In genomic region chrX:142467850-142468256, GRCm38 (mm10) we compare ENCODE assay signal across 10 mouse cellular contexts.
DNase-seq lines count a peak whose midpoint lies in the region; ATAC-seq and TF ChIP-seq lines count a peak whose summit lies in the region.
"Had no signal": no experiment of that assay in that cellular context is flagged by ENCODE, and none has a peak within 500 bp of the region (broad histone marks: within the 10 kb centered on the region; RNA-seq: fewer than 3 reads in every experiment).

No protein-coding gene starts in this region.

- DNase-seq in forebrain, embryonic 10.5 days (ENCODE audit: extremely low spot score, low spot score) = peak; percentile 46
- no peak for DNase-seq in forebrain, postnatal 0 days
- peak; percentile 33 for DNase-seq in embryonic facial prominence, embryonic 10.5 days (ENCODE audit: low spot score)
- DNase-seq in left cerebral cortex, adult 11 months (ENCODE audit: low spot score) = no peak
- no peak for DNase-seq in retina, embryonic 14.5 days (ENCODE audit: low spot score)

- peaks cover 82% of the 10 kb centered on the region for H3K27me3 ChIP-seq in forebrain, embryonic 10.5 days (ENCODE audit: poor library complexity, severe bottlenecking)
- no peaks in the 10 kb centered on the region for H3K27me3 ChIP-seq in forebrain, postnatal 0 days (ENCODE audit: insufficient read depth, low read length)
- H3K27me3 ChIP-seq in midbrain, embryonic 12.5 days = peaks cover 26% of the 10 kb centered on the region; the same call in 1 of the 2 replicates
- H3K27me3 ChIP-seq in midbrain, embryonic 16.5 days (ENCODE audit: control insufficient read depth, insufficient read depth, low read depth, low read length) = no peaks in the 10 kb centered on the region; the same call in 1 of the 2 replicates
- peaks cover 88% of the 10 kb centered on the region for H3K27me3 ChIP-seq in embryonic facial prominence, embryonic 10.5 days (replicated peaks; ENCODE audit: low read depth, poor library complexity, severe bottlenecking)
- no peaks in the 10 kb centered on the region for H3K27me3 ChIP-seq in myocyte (ENCODE audit: control insufficient read depth, insufficient read depth, insufficient read length)
- H3K27me3 ChIP-seq: lung, embryonic 15.5 days had no signal

- no peak for TF ChIP-seq POLR2A in myocyte (IDR thresholded peaks at IDR 0.05; ENCODE audit: insufficient read length, low read depth)

- 11% methylated on average over 5 of the region's 5 CpGs for WGBS in forebrain, embryonic 10.5 days
- WGBS in forebrain, postnatal 0 days = 36% methylated on average over 5 of the region's 5 CpGs
- WGBS in midbrain, embryonic 12.5 days = 15% methylated on average over 5 of the region's 5 CpGs
- WGBS in midbrain, embryonic 16.5 days = 34% methylated on average over 5 of the region's 5 CpGs
- 37% methylated on average over 5 of the region's 5 CpGs for WGBS in embryonic facial prominence, embryonic 10.5 days

- no peaks in the 10 kb centered on the region for H3K36me3 ChIP-seq in forebrain, embryonic 10.5 days (replicated peaks)
- no peaks in the 10 kb centered on the region for H3K36me3 ChIP-seq in forebrain, postnatal 0 days (ENCODE audit: insufficient read depth)
- no peaks in the 10 kb centered on the region for H3K36me3 ChIP-seq in midbrain, embryonic 12.5 days
- no peaks in the 10 kb centered on the region for H3K36me3 ChIP-seq in midbrain, embryonic 16.5 days (ENCODE audit: control insufficient read depth, insufficient read depth, low read length)
- H3K36me3 ChIP-seq in embryonic facial prominence, embryonic 10.5 days (replicated peaks) = no peaks in the 10 kb centered on the region
- H3K36me3 ChIP-seq in myocyte (ENCODE audit: control insufficient read depth, insufficient read depth) = no peaks in the 10 kb centered on the region
- H3K36me3 ChIP-seq: lung, embryonic 15.5 days had no signal

- no peak overlapping the region for H3K4me3 ChIP-seq in forebrain, embryonic 10.5 days
- H3K4me3 ChIP-seq in forebrain, postnatal 0 days (ENCODE audit: low read depth, low read length) = no peak overlapping the region
- H3K4me3 ChIP-seq in midbrain, embryonic 12.5 days = no peak overlapping the region
- H3K4me3 ChIP-seq in midbrain, embryonic 16.5 days (ENCODE audit: low read depth, low read length) = no peak overlapping the region
- no peak overlapping the region for H3K4me3 ChIP-seq in embryonic facial prominence, embryonic 10.5 days
- H3K4me3 ChIP-seq in myocyte = no peak overlapping the region
- H3K4me3 ChIP-seq: left cerebral cortex, adult 2 months; lung, embryonic 15.5 days had no signal

- H3ac ChIP-seq in myocyte (ENCODE audit: control insufficient read depth, insufficient read length) = no peak overlapping the region

- H3K4me1 ChIP-seq in forebrain, embryonic 10.5 days = peaks cover 24% of the 10 kb centered on the region
- no peaks in the 10 kb centered on the region for H3K4me1 ChIP-seq in forebrain, postnatal 0 days (ENCODE audit: insufficient read depth)
- H3K4me1 ChIP-seq in midbrain, embryonic 12.5 days = peaks cover 4% of the 10 kb centered on the region; the same call in 1 of the 2 replicates
- no peaks in the 10 kb centered on the region; the same call in 1 of the 2 replicates for H3K4me1 ChIP-seq in midbrain, embryonic 16.5 days (ENCODE audit: control insufficient read depth, insufficient read depth, low read length)
- peaks cover 22% of the 10 kb centered on the region for H3K4me1 ChIP-seq in embryonic facial prominence, embryonic 10.5 days
- H3K4me1 ChIP-seq: lung, embryonic 15.5 days had no signal

- peak overlapping the region; percentile 79 for H3K27ac ChIP-seq in forebrain, embryonic 10.5 days
- no peak overlapping the region for H3K27ac ChIP-seq in forebrain, postnatal 0 days (ENCODE audit: low read depth, low read length)
- H3K27ac ChIP-seq in midbrain, embryonic 12.5 days (replicated peaks) = no peak overlapping the region
- no peak overlapping the region for H3K27ac ChIP-seq in midbrain, embryonic 16.5 days (ENCODE audit: low read length)
- peak overlapping the region; percentile 65 for H3K27ac ChIP-seq in embryonic facial prominence, embryonic 10.5 days (replicated peaks)
- H3K27ac ChIP-seq: left cerebral cortex, adult 2 months; lung, embryonic 15.5 days had no signal

- H3K4me2 ChIP-seq in forebrain, postnatal 0 days (ENCODE audit: low read depth) = no peak overlapping the region
- no peak overlapping the region for H3K4me2 ChIP-seq in midbrain, embryonic 12.5 days (replicated peaks)
- no peak overlapping the region for H3K4me2 ChIP-seq in midbrain, embryonic 16.5 days (ENCODE audit: low read length)
- H3K4me2 ChIP-seq in myocyte (ENCODE audit: low read depth) = peak overlapping the region; percentile 48
- H3K4me2 ChIP-seq: lung, embryonic 15.5 days had no signal

- ATAC-seq in forebrain, postnatal 0 days = no peak
- ATAC-seq in midbrain, embryonic 12.5 days (ENCODE audit: low FRiP score, low read depth) = peak; percentile 83
- ATAC-seq in midbrain, embryonic 16.5 days = no peak

- H3K9me3 ChIP-seq in forebrain, embryonic 10.5 days = no peaks in the 10 kb centered on the region
- H3K9me3 ChIP-seq in forebrain, postnatal 0 days (ENCODE audit: low read length) = no peaks in the 10 kb centered on the region
- no peaks in the 10 kb centered on the region for H3K9me3 ChIP-seq in midbrain, embryonic 12.5 days
- no peaks in the 10 kb centered on the region for H3K9me3 ChIP-seq in midbrain, embryonic 16.5 days (replicated peaks; ENCODE audit: control insufficient read depth, low read length, poor library complexity, severe bottlenecking)
- H3K9me3 ChIP-seq in embryonic facial prominence, embryonic 10.5 days = no peaks in the 10 kb centered on the region
- H3K9me3 ChIP-seq: lung, embryonic 15.5 days had no signal

- no peaks in the 10 kb centered on the region for H3K79me2 ChIP-seq in myocyte (ENCODE audit: control insufficient read depth, insufficient read depth)

- no peak for TF ChIP-seq CTCF in forebrain, postnatal 0 days (IDR thresholded peaks at IDR 0.05; ENCODE audit: low read depth)

- no peak overlapping the region for H3K9ac ChIP-seq in forebrain, postnatal 0 days
- H3K9ac ChIP-seq in midbrain, embryonic 12.5 days (replicated peaks) = no peak overlapping the region
- no peak overlapping the region for H3K9ac ChIP-seq in midbrain, embryonic 16.5 days (ENCODE audit: low read depth, low read length)
- H3K9ac ChIP-seq: lung, embryonic 15.5 days had no signal

TF ChIP-seq in myocyte, 11 proteins besides CTCF, POLR2A, EP300 and RAD21:
- TF ChIP-seq SRF (IDR thresholded peaks at IDR 0.05; ENCODE audit: control insufficient read depth, insufficient read length, low read depth) (peak; percentile 81), POLR2AphosphoS2 (IDR thresholded peaks at IDR 0.05; ENCODE audit: insufficient read length, low read depth) (no peak)

Comparison
In these comparisons a context has a peak if more than half of its experiments do, and no peak if none do; other contexts are left out.
1. DNase-seq: peak in forebrain, embryonic 10.5 days (single experiment) and embryonic facial prominence, embryonic 10.5 days (single experiment); none in forebrain, postnatal 0 days (single experiment), left cerebral cortex, adult 11 months (single experiment) and retina, embryonic 14.5 days (single experiment).
2. H3K27ac ChIP-seq: peak in forebrain, embryonic 10.5 days (single experiment) and embryonic facial prominence, embryonic 10.5 days (single experiment); none in forebrain, postnatal 0 days (single experiment), midbrain, embryonic 12.5 days (single experiment) and midbrain, embryonic 16.5 days (single experiment).